Mouse (Mus musculus): ENCODE measurements around the gene Ormdl3. TPM values are rescaled to one million over a fixed set of nuclear protein-coding genes. Genes with fewer than 3 reads are reported as not detected.

The Ormdl3 gene
- polyA plus RNA-seq, 1 experiment from 2014 or later, result 99.8 TPM

GRCm38 (mm10) chr11:98547308-98547693 is 39.9 kb downstream of the Ormdl3 start:
- H3K36me3 ChIP-seq, result no peaks in the 10 kb centered on the region
- H3K4me1 ChIP-seq, result peaks cover 20% of the 10 kb centered on the region
- no peak overlapping the region for H3K4me2 ChIP-seq
- peaks cover 68% of the 10 kb centered on the region for H3K27me3 ChIP-seq (replicated peaks)
- H3K4me3 ChIP-seq (replicated peaks), result no peak overlapping the region
- H3K9ac ChIP-seq (replicated peaks), result no peak overlapping the region
- ATAC-seq (ENCODE audit: low FRiP score), result no peak
- WGBS, result 59% methylated on average over 3 of the region's 3 CpGs
- H3K27ac ChIP-seq (replicated peaks), result no peak overlapping the region
- H3K9me3 ChIP-seq (replicated peaks), result no peaks in the 10 kb centered on the region

- 44% methylated on average over 12 of the region's 12 CpGs for WGBS
- H3K9ac ChIP-seq (replicated peaks), result no peak overlapping the region
- H3K36me3 ChIP-seq, result no peaks in the 10 kb centered on the region
- no peak overlapping the region for H3K4me3 ChIP-seq (replicated peaks)
- no peak overlapping the region for H3K27ac ChIP-seq (replicated peaks)
- H3K4me1 ChIP-seq, result peaks cover 20% of the 10 kb centered on the region
- no peak for ATAC-seq (ENCODE audit: low FRiP score)
- no peak overlapping the region for H3K4me2 ChIP-seq
- peaks cover 74% of the 10 kb centered on the region for H3K27me3 ChIP-seq (replicated peaks)
- H3K9me3 ChIP-seq (replicated peaks), result no peaks in the 10 kb centered on the region
These were observed 40.5 kb downstream of the Ormdl3 start for GRCm38 (mm10) chr11:98546529-98547307.

- Histone ChIP-seq H3K4me2 (peak within 1 kb of the TSS; percentile 96), H3K4me1 (peaks cover 15% of the 10 kb centered on the region), H3K27me3 (replicated peaks) (peaks cover 78% of the 10 kb centered on the region), H3K9me3 (replicated peaks) (no peaks in the 10 kb centered on the region), H3K9ac (replicated peaks) (peak within 1 kb of the TSS; percentile 47), H3K36me3 (no peaks in the 10 kb centered on the region), H3K27ac (replicated peaks) (no peak within 1 kb of the TSS), H3K4me3 (replicated peaks) (peak within 1 kb of the TSS; percentile 49)
- no peak for ATAC-seq (ENCODE audit: low FRiP score)
- WGBS, result under 1% methylated on average over 58 of the region's 58 CpGs
These were observed 41.4 kb downstream of the Ormdl3 start, which contains the start of gene Ikzf3 for GRCm38 (mm10) chr11:98545711-98546231. Ikzf3 (minus strand) TSS chr11:98546031.

- no peak for ATAC-seq (ENCODE audit: low FRiP score)
- H3K9me3 ChIP-seq (replicated peaks), result no peaks in the 10 kb centered on the region
- H3K9ac ChIP-seq (replicated peaks), result peak overlapping the region; percentile 47
- H3K4me3 ChIP-seq (replicated peaks), result peak overlapping the region; percentile 49
- H3K4me1 ChIP-seq, result peaks cover 10% of the 10 kb centered on the region
- no peaks in the 10 kb centered on the region for H3K36me3 ChIP-seq
- WGBS, result 3% methylated on average over 16 of the region's 16 CpGs
- no peak overlapping the region for H3K27ac ChIP-seq (replicated peaks)
- H3K27me3 ChIP-seq (replicated peaks), result peaks cover 74% of the 10 kb centered on the region
- peak overlapping the region; percentile 96 for H3K4me2 ChIP-seq
These were observed 42.1 kb downstream of the Ormdl3 start for GRCm38 (mm10) chr11:98544890-98545677.

GRCm38 (mm10) chr11:98543414-98543813 is 43.8 kb downstream of the Ormdl3 start:
- no peak overlapping the region for H3K4me2 ChIP-seq
- peaks cover 58% of the 10 kb centered on the region for H3K27me3 ChIP-seq (replicated peaks)
- H3K9ac ChIP-seq (replicated peaks), result no peak overlapping the region
- no peak for ATAC-seq (ENCODE audit: low FRiP score)
- H3K4me1 ChIP-seq, result peaks cover 10% of the 10 kb centered on the region
- H3K9me3 ChIP-seq (replicated peaks), result no peaks in the 10 kb centered on the region
- no peaks in the 10 kb centered on the region for H3K36me3 ChIP-seq
- WGBS, result 88% methylated on average over 1 of the region's 1 CpGs
- no peak overlapping the region for H3K27ac ChIP-seq (replicated peaks)
- no peak overlapping the region for H3K4me3 ChIP-seq (replicated peaks)

GRCm38 (mm10) chr11:98542553-98542952 is 44.6 kb downstream of the Ormdl3 start:
- 71% methylated on average over 8 of the region's 8 CpGs for WGBS
- no peaks in the 10 kb centered on the region for H3K36me3 ChIP-seq
- no peak overlapping the region for H3K4me3 ChIP-seq (replicated peaks)
- H3K27ac ChIP-seq (replicated peaks), result no peak overlapping the region
- no peak overlapping the region for H3K9ac ChIP-seq (replicated peaks)
- no peak overlapping the region for H3K4me2 ChIP-seq
- peaks cover 53% of the 10 kb centered on the region for H3K27me3 ChIP-seq (replicated peaks)
- peaks cover 10% of the 10 kb centered on the region for H3K4me1 ChIP-seq
- ATAC-seq (ENCODE audit: low FRiP score), result no peak
- H3K9me3 ChIP-seq (replicated peaks), result no peaks in the 10 kb centered on the region

- Histone ChIP-seq H3K4me2 (no peak overlapping the region), H3K9me3 (replicated peaks) (no peaks in the 10 kb centered on the region), H3K27me3 (replicated peaks) (peaks cover 32% of the 10 kb centered on the region), H3K4me1 (peaks cover 2% of the 10 kb centered on the region), H3K36me3 (no peaks in the 10 kb centered on the region), H3K4me3 (replicated peaks) (no peak overlapping the region), H3K27ac (replicated peaks) (no peak overlapping the region), H3K9ac (replicated peaks) (no peak overlapping the region)
- 81% methylated on average over 5 of the region's 5 CpGs for WGBS
- no peak for ATAC-seq (ENCODE audit: low FRiP score)
These were observed 46.8 kb downstream of the Ormdl3 start for GRCm38 (mm10) chr11:98540319-98540718.

GRCm38 (mm10) chr11:98537480-98538034 is 49.6 kb downstream of the Ormdl3 start:
- Histone ChIP-seq H3K4me3 (replicated peaks) (no peak overlapping the region), H3K4me1 (no peaks in the 10 kb centered on the region), H3K27ac (replicated peaks) (no peak overlapping the region), H3K4me2 (no peak overlapping the region), H3K27me3 (replicated peaks) (peaks cover 17% of the 10 kb centered on the region), H3K9me3 (replicated peaks) (no peaks in the 10 kb centered on the region), H3K9ac (replicated peaks) (no peak overlapping the region), H3K36me3 (no peaks in the 10 kb centered on the region)
- no peak for ATAC-seq (ENCODE audit: low FRiP score)

Other genes with a start within 250 kb of the Ormdl3 start
- gene Ppp1r1b, start 239.0 kb downstream of the Ormdl3 start, polyA plus RNA-seq (2015; fragmentation: Nextera tagmentation; extraction: Ambion mirVana), result 2.5 and 3.7 TPM in 2 replicates
- 31.6 and 37.6 TPM in 2 replicates for gene Stard3, start 229.0 kb downstream of the Ormdl3 start, polyA plus RNA-seq (2015; fragmentation: Nextera tagmentation; extraction: Ambion mirVana)
- gene Tcap, start 203.6 kb downstream of the Ormdl3 start, polyA plus RNA-seq (2015; fragmentation: Nextera tagmentation; extraction: Ambion mirVana), result 1.4 and 1.7 TPM in 2 replicates
- gene Pnmt, start 200.9 kb downstream of the Ormdl3 start, polyA plus RNA-seq (2015; fragmentation: Nextera tagmentation; extraction: Ambion mirVana), result 2.2 and 2.9 TPM in 2 replicates
- 7.4 and 9.6 TPM in 2 replicates for gene Pgap3, start 186.9 kb downstream of the Ormdl3 start, polyA plus RNA-seq (2015; fragmentation: Nextera tagmentation; extraction: Ambion mirVana)
- 7.3 and 9.4 TPM in 2 replicates for gene Erbb2, start 174.9 kb downstream of the Ormdl3 start, polyA plus RNA-seq (2015; fragmentation: Nextera tagmentation; extraction: Ambion mirVana)
- 243 and 278 TPM in 2 replicates for gene Mien1, start 148.4 kb downstream of the Ormdl3 start, polyA plus RNA-seq (2015; fragmentation: Nextera tagmentation; extraction: Ambion mirVana)
- 1.1 and 8.3 TPM in 2 replicates for gene Grb7, start 141.0 kb downstream of the Ormdl3 start, polyA plus RNA-seq (2015; fragmentation: Nextera tagmentation; extraction: Ambion mirVana)
- 0.18 and 1.3 TPM in 2 replicates for gene Ikzf3, start 41.3 kb downstream of the Ormdl3 start, polyA plus RNA-seq (2015; fragmentation: Nextera tagmentation; extraction: Ambion mirVana)
- gene Zpbp2, start 36.3 kb downstream of the Ormdl3 start, polyA plus RNA-seq (2015; fragmentation: Nextera tagmentation; extraction: Ambion mirVana), result 0.45 TPM in 1 of 2 replicates, not detected in the other
- not detected in 2 replicates for gene Lrrc3c, start 10.9 kb upstream of the Ormdl3 start, polyA plus RNA-seq (2015; fragmentation: Nextera tagmentation; extraction: Ambion mirVana)
- 0.42 and 0.79 TPM in 2 replicates for gene Gm12355, start 38.3 kb upstream of the Ormdl3 start, polyA plus RNA-seq (2015; fragmentation: Nextera tagmentation; extraction: Ambion mirVana)
- gene Gsdma3, start 39.0 kb upstream of the Ormdl3 start, polyA plus RNA-seq (2015; fragmentation: Nextera tagmentation; extraction: Ambion mirVana), result not detected in 2 replicates
- 0.14 and 0.15 TPM in 2 replicates for gene Gsdma2, start 59.4 kb upstream of the Ormdl3 start, polyA plus RNA-seq (2015; fragmentation: Nextera tagmentation; extraction: Ambion mirVana)
- 0.06 TPM in 1 of 2 replicates, not detected in the other for gene Gsdma, start 77.0 kb upstream of the Ormdl3 start, polyA plus RNA-seq (2015; fragmentation: Nextera tagmentation; extraction: Ambion mirVana)
- 185 and 191 TPM in 2 replicates for gene Psmd3, start 95.2 kb upstream of the Ormdl3 start, polyA plus RNA-seq (2015; fragmentation: Nextera tagmentation; extraction: Ambion mirVana)
- not detected in 2 replicates for gene Csf3, start 113.9 kb upstream of the Ormdl3 start, polyA plus RNA-seq (2015; fragmentation: Nextera tagmentation; extraction: Ambion mirVana)
- 59.6 and 60.9 TPM in 2 replicates for gene Med24, start 142.1 kb upstream of the Ormdl3 start, polyA plus RNA-seq (2015; fragmentation: Nextera tagmentation; extraction: Ambion mirVana)
- gene Thra, start 153.3 kb upstream of the Ormdl3 start, polyA plus RNA-seq (2015; fragmentation: Nextera tagmentation; extraction: Ambion mirVana), result 104 and 125 TPM in 2 replicates
- 3.8 and 4.0 TPM in 2 replicates for gene Nr1d1, start 188.0 kb upstream of the Ormdl3 start, polyA plus RNA-seq (2015; fragmentation: Nextera tagmentation; extraction: Ambion mirVana)
- 27.5 and 30.1 TPM in 2 replicates for gene Msl1, start 208.1 kb upstream of the Ormdl3 start, polyA plus RNA-seq (2015; fragmentation: Nextera tagmentation; extraction: Ambion mirVana)
- 44.3 and 46.8 TPM in 2 replicates for gene Casc3, start 217.5 kb upstream of the Ormdl3 start, polyA plus RNA-seq (2015; fragmentation: Nextera tagmentation; extraction: Ambion mirVana)
- 12.5 and 13.7 TPM in 2 replicates for gene Rapgefl1, start 249.4 kb upstream of the Ormdl3 start, polyA plus RNA-seq (2015; fragmentation: Nextera tagmentation; extraction: Ambion mirVana)